Mouse (Mus musculus): ENCODE results near the gene Crim1.

The Crim1 gene

DNA sequence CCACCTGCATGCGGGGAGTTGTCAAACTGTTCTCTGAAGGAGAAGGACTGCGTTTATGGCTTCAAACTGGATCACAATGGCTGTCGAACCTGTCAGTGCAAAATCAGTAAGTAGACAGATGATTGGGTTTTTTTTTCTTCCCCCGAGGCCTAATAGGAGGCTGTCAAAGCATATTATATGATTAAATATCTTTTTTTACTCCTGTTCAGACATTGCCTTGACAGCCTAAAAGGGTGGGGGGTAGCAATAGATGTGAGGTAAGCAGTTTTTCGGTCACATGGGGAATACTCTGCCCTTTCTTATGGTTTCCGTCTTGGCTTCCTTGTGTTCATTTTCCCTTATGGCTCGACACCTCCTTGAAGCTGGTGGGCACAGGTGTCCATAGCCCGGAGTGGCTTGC lies 135.2 kb downstream of the Crim1 start:
- no peak for DNase-seq

- no peak for DNase-seq
These were observed 143.6 kb downstream of the Crim1 start for GRCm38 (mm10) chr17:78343688-78344087.

DNA sequence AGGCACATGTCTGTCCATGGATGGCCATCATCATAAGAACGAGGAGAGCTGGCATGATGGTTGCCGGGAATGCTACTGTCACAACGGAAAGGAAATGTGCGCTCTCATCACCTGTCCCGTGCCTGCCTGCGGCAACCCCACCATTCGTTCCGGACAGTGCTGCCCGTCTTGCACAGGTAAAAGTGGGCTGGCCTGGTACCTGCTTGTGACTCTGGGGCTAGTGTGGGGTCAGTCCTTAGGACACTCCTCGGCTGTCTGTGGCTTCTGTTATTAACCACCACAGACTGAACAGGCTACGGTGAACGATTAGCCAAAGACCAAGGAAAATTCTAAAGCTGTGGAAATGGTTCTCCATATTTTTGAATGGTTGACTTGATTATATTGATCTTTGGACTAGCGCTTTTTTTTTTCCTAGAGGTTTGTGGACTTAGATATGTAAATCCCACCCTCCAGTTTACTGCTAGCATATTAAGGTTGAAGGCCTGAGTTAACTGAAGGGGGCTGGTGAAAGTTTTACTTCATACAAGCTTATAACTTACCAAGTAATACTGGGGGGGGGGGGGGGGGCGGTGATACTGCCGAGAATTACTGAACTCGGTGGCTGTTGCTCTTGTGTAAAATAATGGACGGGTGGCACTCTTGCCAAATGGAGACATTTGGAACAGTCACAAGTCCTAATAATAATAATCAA lies 147.2 kb downstream of the Crim1 start:
- peak; percentile 34 for DNase-seq

DNA sequence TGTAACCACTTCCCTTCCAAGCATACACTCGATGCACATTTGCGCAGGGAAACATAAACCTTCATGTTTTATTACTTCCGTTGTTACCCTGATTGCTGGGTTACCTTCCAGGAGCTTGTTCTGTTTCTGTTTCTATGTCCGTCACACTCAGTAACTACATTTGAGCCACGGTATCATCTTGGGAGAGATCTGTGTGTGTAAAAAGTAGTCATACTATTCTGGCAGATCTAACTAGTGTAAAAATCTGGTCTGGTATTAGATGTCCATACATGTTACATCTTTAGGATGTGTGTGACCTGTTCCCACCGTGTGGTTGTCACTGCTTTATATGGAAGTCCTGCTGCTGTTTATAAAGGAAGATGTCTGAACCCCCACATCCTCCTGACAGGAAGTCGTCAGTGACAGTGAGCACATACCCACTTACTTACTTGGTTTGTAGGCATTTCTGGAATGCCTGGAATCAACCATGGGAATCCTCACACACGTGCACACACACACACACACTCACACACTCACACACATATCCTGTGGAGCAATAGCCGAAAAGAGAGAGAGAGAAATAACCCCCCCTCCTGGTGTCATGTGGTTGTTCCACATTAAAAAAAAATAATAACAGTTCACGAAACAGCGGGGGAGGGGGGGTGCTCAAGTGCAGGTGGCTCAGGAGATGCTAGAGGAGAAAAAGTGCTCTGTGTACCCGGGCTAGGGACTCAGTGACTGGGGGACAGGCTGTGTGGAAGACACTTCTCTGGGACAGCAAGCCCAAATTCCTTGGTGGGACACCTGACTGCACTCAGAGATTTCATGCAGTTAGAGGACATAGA lies 151.8 kb downstream of the Crim1 start:
- DNase-seq, result no peak

DNA sequence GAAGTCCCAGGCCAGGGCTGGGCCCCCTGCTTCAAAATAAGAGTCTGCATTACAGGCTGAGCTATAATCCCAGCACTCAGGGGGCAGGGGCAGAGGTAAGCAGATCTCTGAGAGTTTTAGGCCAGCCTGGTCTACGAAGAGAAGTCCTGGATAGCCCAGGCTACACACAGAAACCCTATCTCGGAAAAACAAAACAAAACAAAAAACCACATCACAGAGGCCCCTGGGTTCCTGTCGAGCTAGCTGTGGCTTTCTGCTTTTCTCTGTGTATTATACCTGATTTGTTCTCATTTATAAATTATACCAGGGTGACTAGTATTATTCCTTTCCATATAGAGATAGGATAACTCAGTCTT lies 152.4 kb downstream of the Crim1 start:
- no peak for DNase-seq

- DNase-seq, result no peak
These were observed 154.4 kb downstream of the Crim1 start for GRCm38 (mm10) chr17:78354411-78354810.

GRCm38 (mm10) chr17:78354871-78355270 lies 154.8 kb downstream of the Crim1 start:
- no peak for DNase-seq

DNA sequence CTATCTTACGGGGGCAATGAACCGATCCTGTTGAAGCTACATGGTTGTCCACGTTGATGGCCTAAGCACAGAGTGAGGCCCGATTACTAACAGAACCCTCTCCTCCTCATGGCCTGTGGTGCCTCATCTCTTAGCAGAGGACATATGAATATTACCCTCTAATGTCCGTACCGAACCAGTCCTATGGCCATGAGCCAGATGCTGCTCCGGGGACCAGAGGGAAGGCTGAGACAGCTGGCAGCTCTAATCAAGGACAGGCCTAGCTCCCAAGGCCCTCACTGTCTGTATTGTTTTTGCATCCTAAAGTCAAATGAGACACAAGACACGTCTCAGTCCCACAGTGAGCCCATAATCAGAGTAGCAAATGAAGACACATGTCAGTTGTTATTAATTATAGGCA lies 155.6 kb downstream of the Crim1 start:
- no peak for DNase-seq

DNA sequence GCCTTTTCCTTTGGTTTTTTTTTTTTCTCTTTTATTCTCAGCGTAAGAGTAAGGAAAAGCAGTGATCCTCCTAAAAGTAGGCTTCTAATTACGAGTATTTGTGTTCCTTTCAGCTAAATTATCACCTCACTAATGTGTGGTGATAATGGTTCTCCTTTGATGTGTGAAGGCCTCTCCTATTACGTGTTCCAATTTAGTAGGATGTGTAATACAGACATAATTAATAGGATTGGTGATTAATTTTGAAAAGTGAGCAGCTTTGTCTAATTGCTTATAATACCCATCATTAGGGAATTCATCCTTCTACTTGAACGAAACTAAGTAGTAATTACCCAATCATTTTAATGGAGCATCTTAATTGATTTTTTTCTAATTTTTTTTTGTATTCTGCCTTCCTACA lies 157.7 kb downstream of the Crim1 start:
- DNase-seq, result no peak

- no peak for DNase-seq
These were observed 158.2 kb downstream of the Crim1 start for GRCm38 (mm10) chr17:78358251-78358726.

- peak; percentile 42 for DNase-seq
These were observed 162.1 kb downstream of the Crim1 start for GRCm38 (mm10) chr17:78361939-78362728.

- no peak for DNase-seq
These were observed 164.7 kb downstream of the Crim1 start for GRCm38 (mm10) chr17:78364555-78365302.

DNA sequence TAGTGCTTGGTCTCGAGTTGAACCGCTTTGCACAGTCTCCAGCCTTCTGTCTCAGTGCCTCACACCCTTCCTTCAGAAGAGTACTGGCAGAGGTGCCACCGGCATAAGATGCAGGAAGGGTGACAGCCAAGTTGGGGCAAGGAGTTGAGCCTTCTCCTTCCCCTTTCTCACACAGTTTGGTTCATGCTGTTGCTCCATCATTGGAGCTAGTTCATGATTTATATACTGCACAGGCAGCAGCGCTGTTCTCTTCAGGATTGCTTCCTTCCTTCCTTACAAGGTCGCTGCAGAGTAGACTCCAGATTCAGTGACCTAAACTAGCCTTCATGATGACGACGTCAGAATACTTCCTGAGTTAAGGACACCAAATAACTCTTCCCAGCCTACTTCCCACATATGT lies 166.0 kb downstream of the Crim1 start:
- no peak for DNase-seq

GRCm38 (mm10) chr17:78368481-78368880 lies 168.4 kb downstream of the Crim1 start:
- no peak for DNase-seq

DNA sequence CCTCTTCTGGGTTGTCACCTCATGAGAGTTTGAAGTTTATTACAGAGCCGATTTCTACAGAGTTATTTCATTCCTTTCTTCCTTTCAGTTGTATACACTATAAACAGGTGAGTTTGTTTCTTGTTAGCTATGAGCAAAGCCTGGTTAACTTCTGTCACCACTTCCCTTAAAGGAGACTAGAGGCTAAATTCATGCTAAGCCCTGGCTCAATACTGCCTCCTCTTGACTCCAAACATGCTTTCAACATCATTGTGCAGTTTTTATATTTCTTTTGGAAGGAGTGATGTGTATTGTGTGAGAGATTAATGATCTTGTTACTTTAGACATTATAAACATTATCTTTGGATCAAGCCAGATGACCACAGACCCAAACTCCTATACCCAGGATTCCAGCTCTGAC lies 170.4 kb downstream of the Crim1 start:
- DNase-seq, result no peak

DNA sequence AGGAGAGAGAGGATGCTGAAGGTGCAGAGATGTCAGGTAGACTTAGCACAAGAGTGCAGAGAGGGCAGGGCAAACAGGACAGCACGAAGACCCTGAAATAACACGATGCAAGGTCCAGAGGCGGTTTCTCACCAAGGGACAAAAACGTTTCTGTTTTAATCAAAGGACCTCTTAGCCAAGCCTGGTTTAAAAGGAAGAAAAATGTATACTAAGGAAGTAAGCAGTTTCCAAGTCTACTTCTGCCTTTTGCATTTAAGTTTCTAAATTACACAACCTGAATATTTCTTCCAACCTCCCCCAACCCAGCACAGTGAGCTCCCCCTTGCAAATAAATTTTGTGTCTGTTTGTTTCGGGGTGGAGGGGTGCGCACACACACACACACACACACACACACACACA lies 173.1 kb downstream of the Crim1 start:
- no peak for DNase-seq

GRCm38 (mm10) chr17:78373849-78374248 lies 173.8 kb downstream of the Crim1 start:
- no peak for DNase-seq

- DNase-seq, result no peak
These were observed 174.7 kb downstream of the Crim1 start for GRCm38 (mm10) chr17:78374756-78375155.

DNA sequence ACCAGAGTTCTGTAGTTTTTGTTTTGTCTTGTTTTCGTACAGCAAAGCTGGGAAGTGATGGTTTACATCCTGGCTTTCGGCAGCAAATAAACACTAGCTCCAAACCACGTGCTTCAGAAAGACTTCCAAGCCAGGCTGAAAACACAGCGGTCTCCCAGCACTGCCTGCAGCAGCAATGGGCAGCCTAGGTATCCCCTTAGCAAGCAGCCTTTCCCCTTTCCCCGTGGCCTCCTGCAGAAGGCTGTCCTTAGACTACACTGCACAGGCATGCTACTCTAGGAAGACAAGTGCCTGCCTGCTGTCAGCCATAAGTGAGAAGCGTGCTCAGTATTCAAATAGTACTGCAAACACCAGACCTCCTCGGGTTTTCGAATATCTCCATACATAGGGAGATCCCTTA lies 176.5 kb downstream of the Crim1 start:
- DNase-seq, result no peak

DNA sequence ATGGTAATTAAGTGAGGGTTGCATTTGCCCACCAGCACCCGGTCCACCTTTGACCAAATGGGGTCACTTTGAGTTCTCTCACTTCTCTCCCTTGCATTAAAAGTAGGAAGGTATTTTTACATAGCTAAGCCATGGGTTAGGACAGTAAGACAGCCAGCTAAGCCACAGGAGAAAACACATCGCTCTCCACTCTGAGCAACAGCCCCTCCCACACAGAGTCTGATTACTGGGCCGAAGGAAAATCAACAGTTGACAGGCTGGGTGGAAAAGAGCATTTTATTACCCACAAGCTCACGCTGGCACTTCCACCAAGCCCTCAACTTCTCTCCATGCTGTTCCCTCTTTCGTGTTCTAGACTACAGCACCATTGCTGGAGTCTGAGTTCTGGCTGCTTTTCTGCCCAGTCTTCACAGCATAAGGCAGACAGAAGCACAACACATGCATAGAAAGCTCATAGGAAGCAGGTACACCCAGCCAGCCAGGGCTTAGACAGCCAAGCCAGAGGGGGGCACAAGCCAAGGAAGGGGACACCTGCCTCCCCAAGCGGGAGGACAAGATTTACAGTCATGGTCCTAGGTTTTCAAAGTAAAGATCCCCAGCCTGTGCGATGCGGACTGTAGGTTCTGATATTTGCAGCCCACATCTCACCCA lies 179.2 kb downstream of the Crim1 start:
- no peak for DNase-seq

DNA sequence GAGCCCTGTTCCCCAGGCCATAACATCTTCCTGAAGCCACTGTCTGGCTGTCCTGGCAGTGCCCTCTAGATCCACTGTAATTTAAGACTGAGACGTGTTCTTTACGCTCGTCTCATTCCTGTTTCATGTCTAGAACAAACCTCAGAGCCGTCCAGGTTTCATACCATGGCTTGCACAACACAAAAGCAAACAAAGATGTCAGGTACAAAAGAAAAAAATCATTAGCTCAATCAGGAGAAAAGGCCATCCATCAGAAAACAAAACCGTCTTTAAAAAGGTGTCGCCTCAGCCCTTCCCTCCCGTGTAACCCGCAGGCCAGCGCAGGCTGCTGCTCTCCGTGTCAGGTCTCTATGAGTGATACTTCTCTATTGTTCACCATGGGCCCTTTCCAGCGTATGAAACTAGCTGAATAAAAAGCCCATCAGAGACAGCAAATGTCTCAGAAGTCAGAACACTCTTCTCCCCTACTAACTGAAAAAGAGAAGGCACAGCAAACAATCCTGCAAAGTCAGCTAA lies 179.7 kb downstream of the Crim1 start:
- DNase-seq, result no peak

- DNase-seq, result no peak
These were observed 182.3 kb downstream of the Crim1 start for GRCm38 (mm10) chr17:78382321-78382720.

Measured in kidney, adult 18-20 months (tissue).